Comparison of ENCODE assay signal across 10 mouse cellular contexts in genomic region chr8:87938351-87939232, GRCm38 (mm10). TPM values are rescaled to one million over a fixed set of nuclear protein-coding genes. Genes with fewer than 3 reads are reported as not detected.
DNase-seq lines count a peak whose midpoint lies in the region; ATAC-seq lines count a peak whose summit lies in the region.
"Had no signal": no experiment of that assay in that cellular context is flagged by ENCODE, and none has a peak within 500 bp of the region (broad histone marks: within the 10 kb centered on the region; RNA-seq: fewer than 3 reads in every experiment).

No protein-coding gene starts in this region.

- H3K4me3 ChIP-seq in embryonic facial prominence, embryonic 13.5 days: peak overlapping the region; percentile 33
- peak overlapping the region; percentile 27 for H3K4me3 ChIP-seq in heart, embryonic 11.5 days (ENCODE audit: low read depth, low read length)
- H3K4me3 ChIP-seq in lung, embryonic 16.5 days (ENCODE audit: low read length): peak overlapping the region; percentile 38

- H3K4me2 ChIP-seq in embryonic facial prominence, embryonic 13.5 days: peak overlapping the region; percentile 65
- H3K4me2 ChIP-seq in heart, embryonic 11.5 days: peak overlapping the region; percentile 67
- H3K4me2 ChIP-seq in lung, embryonic 16.5 days (ENCODE audit: low read depth, low read length): peak overlapping the region; percentile 64

- WGBS in embryonic facial prominence, embryonic 13.5 days: under 1% methylated on average over 20 of the region's 20 CpGs
- WGBS in heart, embryonic 11.5 days (ENCODE audit: insufficient replicate concordance): 2% methylated on average over 20 of the region's 20 CpGs
- WGBS in lung, embryonic 16.5 days: 2% methylated on average over 20 of the region's 20 CpGs

- peak; percentile 45 to 54 for DNase-seq in lung, adult 18-20 months
- no peak for DNase-seq in lung, postnatal 25 days (ENCODE audit: low spot score)
- peak; percentile 72 to 83 for DNase-seq in kidney, postnatal 4 days
- DNase-seq in right cerebral cortex, postnatal 10 days (ENCODE audit: low spot score in 2 of 2): peak; percentile 82 to 83

- peak overlapping the region; percentile 67 for H3K9ac ChIP-seq in embryonic facial prominence, embryonic 13.5 days
- peak overlapping the region; percentile 70 for H3K9ac ChIP-seq in heart, embryonic 11.5 days (ENCODE audit: low read depth, low read length)
- H3K9ac ChIP-seq in lung, embryonic 16.5 days (ENCODE audit: low read length): peak overlapping the region; percentile 58

- no peaks in the 10 kb centered on the region for H3K27me3 ChIP-seq in embryonic facial prominence, embryonic 13.5 days
- H3K27me3 ChIP-seq in heart, embryonic 11.5 days (ENCODE audit: control insufficient read depth, insufficient read depth, low read length): no peaks in the 10 kb centered on the region
- H3K27me3 ChIP-seq in lung, embryonic 16.5 days (ENCODE audit: control insufficient read depth, insufficient read depth, low read depth, low read length): no peaks in the 10 kb centered on the region

- H3K9me3 ChIP-seq in embryonic facial prominence, embryonic 13.5 days: no peaks in the 10 kb centered on the region
- no peaks in the 10 kb centered on the region for H3K9me3 ChIP-seq in heart, embryonic 11.5 days (replicated peaks; ENCODE audit: control insufficient read depth, low read length)
- H3K9me3 ChIP-seq in lung, embryonic 16.5 days (ENCODE audit: control insufficient read depth, low read length): no peaks in the 10 kb centered on the region

- H3K4me1 ChIP-seq in embryonic facial prominence, embryonic 13.5 days: peaks cover 61% of the 10 kb centered on the region
- peaks cover 29% of the 10 kb centered on the region for H3K4me1 ChIP-seq in heart, embryonic 11.5 days (ENCODE audit: control insufficient read depth, insufficient read depth, low read length)
- H3K4me1 ChIP-seq in lung, embryonic 16.5 days (replicated peaks; ENCODE audit: control insufficient read depth, insufficient read depth, low read length): peaks cover 37% of the 10 kb centered on the region

- H3K36me3 ChIP-seq in embryonic facial prominence, embryonic 13.5 days: no peaks in the 10 kb centered on the region
- H3K36me3 ChIP-seq in heart, embryonic 11.5 days (ENCODE audit: control insufficient read depth, insufficient read depth, low read length): no peaks in the 10 kb centered on the region
- no peaks in the 10 kb centered on the region for H3K36me3 ChIP-seq in lung, embryonic 16.5 days (ENCODE audit: control insufficient read depth, insufficient read depth, low read length)
- H3K36me3 ChIP-seq: G1E had no signal

- peak; percentile 90 for ATAC-seq in embryonic facial prominence, embryonic 13.5 days (ENCODE audit: insufficient number of reproducible peaks, insufficient read depth, low FRiP score, low TSS enrichment, low read depth)
- peak; percentile 86 for ATAC-seq in heart, embryonic 11.5 days (replicated peaks; ENCODE audit: insufficient number of reproducible peaks, low FRiP score, low TSS enrichment)
- peak; percentile 96 for ATAC-seq in lung, embryonic 16.5 days (ENCODE audit: low read depth)
- no peak for ATAC-seq in megakaryocyte-erythroid progenitor cell, adult 5-6 weeks (replicated peaks; ENCODE audit: low FRiP score, low TSS enrichment, poor library complexity, severe bottlenecking)

- peak overlapping the region; percentile 95 for H3K27ac ChIP-seq in embryonic facial prominence, embryonic 13.5 days
- H3K27ac ChIP-seq in heart, embryonic 11.5 days (ENCODE audit: low read depth, low read length): peak overlapping the region; percentile 60
- peak overlapping the region; percentile 86 for H3K27ac ChIP-seq in lung, embryonic 16.5 days (ENCODE audit: low read length)

RNA-seq across cellular contexts. Expression of gene Zfp423, which starts 20.8 kb away (rescaled TPM):
- 30.5 and 33.3 TPM in 2 replicates for polyA plus RNA-seq in embryonic facial prominence, embryonic 13.5 days (2015; fragmentation: Nextera tagmentation; extraction: Ambion mirVana)
- 8.2 and 8.9 TPM in 2 replicates for polyA plus RNA-seq in heart, embryonic 11.5 days (2014; fragmentation: Nextera tagmentation; extraction: Ambion mirVana)
- polyA plus RNA-seq in lung, embryonic 16.5 days (2015; fragmentation: Nextera tagmentation; extraction: Ambion mirVana): 5.8 and 7.5 TPM in 2 replicates
- total RNA-seq in megakaryocyte-erythroid progenitor cell, adult 5-6 weeks (2014; fragmentation: Nextera tagmentation): not detected in 2 replicates
- total RNA-seq in megakaryocyte-erythroid progenitor cell, adult 5-6 weeks (2017): not detected in 2 replicates
- total RNA-seq: G1E; hematopoietic stem cell, adult 5-6 weeks had no signal
- polyA plus RNA-seq: G1E had no signal
